Mouse (Mus musculus) kidney, adult 18-20 months (tissue): ENCODE measurements around the gene A230050P20Rik.

ENCODE experiments used
- DNase-seq: peaks from one replicate; pipeline ENCODE4 v3.0.0; 2021

A230050P20Rik gene

GRCm38 (mm10) chr9:20875021-20875790 lies 6.8 kb downstream of the A230050P20Rik start:
- no peak for DNase-seq

GRCm38 (mm10) chr9:20876318-20877117 lies 8.1 kb downstream of the A230050P20Rik start:
- no peak for DNase-seq

GRCm38 (mm10) chr9:20877118-20878040 lies 8.9 kb downstream of the A230050P20Rik start:
- no peak for DNase-seq

- peak; percentile 100 for DNase-seq
Measured at GRCm38 (mm10) chr9:20878041-20878709, 9.7 kb downstream of the A230050P20Rik start.

GRCm38 (mm10) chr9:20878710-20879065 lies 10.2 kb downstream of the A230050P20Rik start:
- no peak for DNase-seq

GRCm38 (mm10) chr9:20879097-20879792 lies 10.8 kb downstream of the A230050P20Rik start, which contains the start of gene Angptl6:
TSS of gene Angptl6 (minus strand) at chr9:20879727.
- no peak for DNase-seq

- no peak for DNase-seq
Measured at GRCm38 (mm10) chr9:20886563-20886962, 18.1 kb downstream of the A230050P20Rik start.

- DNase-seq, result no peak
Measured at GRCm38 (mm10) chr9:20887191-20887590, 18.7 kb downstream of the A230050P20Rik start.

GRCm38 (mm10) chr9:20887704-20888385 lies 19.4 kb downstream of the A230050P20Rik start, which contains the start of gene Ppan:
TSS of gene Ppan (plus strand) at chr9:20888175.
- DNase-seq, result peak; percentile 96

GRCm38 (mm10) chr9:20888386-20888765 lies 19.9 kb downstream of the A230050P20Rik start:
- no peak for DNase-seq

- no peak for DNase-seq
Measured at GRCm38 (mm10) chr9:20889185-20890141, 21.0 kb downstream of the A230050P20Rik start.

GRCm38 (mm10) chr9:20890411-20890810 lies 22.0 kb downstream of the A230050P20Rik start:
- DNase-seq, result no peak

GRCm38 (mm10) chr9:20891339-20892103 lies 23.1 kb downstream of the A230050P20Rik start:
- no peak for DNase-seq

- no peak for DNase-seq
Measured at GRCm38 (mm10) chr9:20892104-20892653, 23.7 kb downstream of the A230050P20Rik start.

- DNase-seq, result no peak
Measured at GRCm38 (mm10) chr9:20893069-20893468, 24.6 kb downstream of the A230050P20Rik start.

GRCm38 (mm10) chr9:20893590-20894343 lies 25.3 kb downstream of the A230050P20Rik start:
- DNase-seq, result no peak

GRCm38 (mm10) chr9:20894629-20895028 lies 26.2 kb downstream of the A230050P20Rik start:
- no peak for DNase-seq

- DNase-seq, result no peak
Measured at GRCm38 (mm10) chr9:20895382-20895781, 26.9 kb downstream of the A230050P20Rik start.
